28 mouse cellular contexts compared by ENCODE assay signal in the genomic region with DNA sequence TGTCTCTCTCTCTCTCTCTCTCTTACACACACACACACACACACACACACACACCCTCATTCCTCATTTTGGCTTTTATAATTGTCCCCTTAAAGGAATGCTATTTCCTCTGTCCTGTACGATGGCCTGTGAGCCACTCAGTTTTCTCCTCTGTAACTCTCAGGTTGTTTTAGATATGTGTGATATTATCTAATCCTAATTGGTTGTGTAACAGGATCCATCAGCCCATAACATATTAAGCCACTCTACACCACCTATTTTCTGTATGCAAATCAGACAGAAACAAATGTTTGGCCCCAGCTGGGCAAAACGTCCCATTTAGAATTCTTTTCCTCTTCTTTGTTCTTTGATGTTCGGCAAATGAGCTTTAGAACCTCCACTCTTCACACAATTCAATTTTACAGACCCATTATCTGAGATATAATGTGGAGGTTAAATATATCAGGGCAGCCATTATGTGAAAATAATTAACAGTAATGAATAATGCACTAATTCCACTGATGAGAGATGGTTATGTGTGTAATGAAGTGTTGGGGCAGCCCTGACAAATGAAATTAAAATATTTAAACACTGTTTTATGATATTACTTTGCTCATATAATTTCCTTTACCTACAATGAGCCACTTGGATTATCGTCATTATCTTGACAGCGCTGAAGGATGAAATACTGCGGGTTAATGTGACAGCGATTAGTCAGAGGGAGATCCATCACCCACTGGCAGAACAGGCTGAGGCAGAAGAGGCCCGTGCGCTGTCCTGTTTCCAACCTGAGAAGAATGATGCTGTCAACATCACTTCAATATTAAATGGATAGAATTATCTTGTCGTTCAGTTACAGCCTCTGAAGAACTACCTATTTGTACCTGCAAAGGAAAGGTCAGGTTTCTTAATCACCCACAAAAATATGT.
DNase-seq lines count a peak whose midpoint lies in the region; ATAC-seq lines count a peak whose summit lies in the region.
"Had no signal": no experiment of that assay in that cellular context is flagged by ENCODE, and none has a peak within 500 bp of the region (broad histone marks: within the 10 kb centered on the region; RNA-seq: fewer than 3 reads in every experiment).

No protein-coding gene starts in this region.

- peaks cover 5% of the 10 kb centered on the region for H3K4me1 ChIP-seq in forebrain, embryonic 13.5 days
- H3K4me1 ChIP-seq in forebrain, embryonic 10.5 days: peaks cover 4% of the 10 kb centered on the region; the same call in 1 of the 2 replicates
- no peaks in the 10 kb centered on the region for H3K4me1 ChIP-seq in midbrain, embryonic 14.5 days (ENCODE audit: control insufficient read depth, insufficient read depth, low read length)
- no peaks in the 10 kb centered on the region for H3K4me1 ChIP-seq in midbrain, embryonic 15.5 days
- H3K4me1 ChIP-seq in hindbrain, embryonic 14.5 days (replicated peaks; ENCODE audit: control insufficient read depth, insufficient read depth, low read length): 0 out of 2 replicates have a peak, but pooled peaks cover 7% of the 10 kb centered on the region
- no peaks in the 10 kb centered on the region for H3K4me1 ChIP-seq in heart, embryonic 11.5 days (ENCODE audit: control insufficient read depth, insufficient read depth, low read length)
- H3K4me1 ChIP-seq: embryonic facial prominence, embryonic 10.5 days; embryonic facial prominence, embryonic 15.5 days; heart, embryonic 10.5 days; limb, embryonic 15.5 days; liver, embryonic 15.5 days; midbrain, embryonic 12.5 days had no signal

- peaks cover 3% of the 10 kb centered on the region; the same call in 1 of the 2 replicates for H3K9me3 ChIP-seq in forebrain, embryonic 13.5 days (replicated peaks)
- no peaks in the 10 kb centered on the region for H3K9me3 ChIP-seq in forebrain, embryonic 10.5 days
- H3K9me3 ChIP-seq in midbrain, embryonic 14.5 days (ENCODE audit: control insufficient read depth, low read length): no peaks in the 10 kb centered on the region
- no peaks in the 10 kb centered on the region for H3K9me3 ChIP-seq in midbrain, embryonic 15.5 days
- no peaks in the 10 kb centered on the region for H3K9me3 ChIP-seq in hindbrain, embryonic 14.5 days (ENCODE audit: control insufficient read depth, low read length)
- no peaks in the 10 kb centered on the region for H3K9me3 ChIP-seq in heart, embryonic 11.5 days (replicated peaks; ENCODE audit: control insufficient read depth, low read length)
- H3K9me3 ChIP-seq: heart, embryonic 10.5 days; limb, embryonic 10.5 days; limb, embryonic 15.5 days; liver, embryonic 15.5 days; midbrain, embryonic 12.5 days had no signal

- H3K4me3 ChIP-seq in forebrain, embryonic 13.5 days: no peak overlapping the region
- no peak overlapping the region for H3K4me3 ChIP-seq in forebrain, embryonic 10.5 days
- H3K4me3 ChIP-seq in midbrain, embryonic 14.5 days (replicated peaks; ENCODE audit: low read depth, low read length): no peak overlapping the region
- no peak overlapping the region for H3K4me3 ChIP-seq in midbrain, embryonic 15.5 days
- no peak overlapping the region for H3K4me3 ChIP-seq in hindbrain, embryonic 14.5 days (replicated peaks; ENCODE audit: low read length)
- no peak overlapping the region for H3K4me3 ChIP-seq in heart, embryonic 11.5 days (ENCODE audit: low read depth, low read length)
- H3K4me3 ChIP-seq: embryonic facial prominence, embryonic 10.5 days; embryonic facial prominence, embryonic 15.5 days; heart, embryonic 10.5 days; limb, embryonic 10.5 days; limb, embryonic 15.5 days; liver, embryonic 15.5 days; midbrain, embryonic 12.5 days had no signal

- peak; percentile 50; the same call in 1 of the 2 replicates for ATAC-seq in forebrain, embryonic 13.5 days
- ATAC-seq in midbrain, embryonic 14.5 days (ENCODE audit: low FRiP score, low TSS enrichment): 0 out of 2 replicates have a peak, but pooled peaks have one; percentile 24
- no peak for ATAC-seq in midbrain, embryonic 15.5 days (replicated peaks)
- peak; percentile 69; the same call in 1 of the 2 replicates for ATAC-seq in hindbrain, embryonic 14.5 days (ENCODE audit: low FRiP score)
- no peak for ATAC-seq in heart, embryonic 11.5 days (replicated peaks; ENCODE audit: insufficient number of reproducible peaks, low FRiP score, low TSS enrichment)
- ATAC-seq: CD4-positive, CD25-positive, alpha-beta regulatory T cell, adult 4 months had no signal

- H3K27ac ChIP-seq in forebrain, embryonic 13.5 days: no peak overlapping the region
- H3K27ac ChIP-seq in forebrain, embryonic 10.5 days: no peak overlapping the region
- no peak overlapping the region for H3K27ac ChIP-seq in midbrain, embryonic 14.5 days (replicated peaks; ENCODE audit: low read depth, low read length)
- H3K27ac ChIP-seq in midbrain, embryonic 15.5 days: no peak overlapping the region
- H3K27ac ChIP-seq in hindbrain, embryonic 14.5 days: no peak overlapping the region
- no peak overlapping the region for H3K27ac ChIP-seq in heart, embryonic 11.5 days (ENCODE audit: low read depth, low read length)
- H3K27ac ChIP-seq: embryonic facial prominence, embryonic 10.5 days; embryonic facial prominence, embryonic 15.5 days; heart, embryonic 10.5 days; limb, embryonic 10.5 days; limb, embryonic 15.5 days; liver, embryonic 15.5 days; midbrain, embryonic 12.5 days had no signal

- H3K4me2 ChIP-seq in forebrain, embryonic 13.5 days: no peak overlapping the region
- H3K4me2 ChIP-seq in midbrain, embryonic 14.5 days (ENCODE audit: low read length): no peak overlapping the region
- no peak overlapping the region for H3K4me2 ChIP-seq in midbrain, embryonic 15.5 days
- no peak overlapping the region for H3K4me2 ChIP-seq in hindbrain, embryonic 14.5 days (replicated peaks)
- no peak overlapping the region for H3K4me2 ChIP-seq in heart, embryonic 11.5 days
- H3K4me2 ChIP-seq: embryonic facial prominence, embryonic 15.5 days; limb, embryonic 15.5 days; liver, embryonic 15.5 days; midbrain, embryonic 12.5 days had no signal

- H3K27me3 ChIP-seq in forebrain, embryonic 13.5 days: no peaks in the 10 kb centered on the region
- H3K27me3 ChIP-seq in forebrain, embryonic 10.5 days (ENCODE audit: poor library complexity, severe bottlenecking): no peaks in the 10 kb centered on the region
- no peaks in the 10 kb centered on the region for H3K27me3 ChIP-seq in midbrain, embryonic 14.5 days (ENCODE audit: control insufficient read depth, insufficient read depth, low read length)
- no peaks in the 10 kb centered on the region for H3K27me3 ChIP-seq in midbrain, embryonic 15.5 days (replicated peaks)
- no peaks in the 10 kb centered on the region for H3K27me3 ChIP-seq in hindbrain, embryonic 14.5 days (ENCODE audit: control insufficient read depth, insufficient read depth, low read length)
- H3K27me3 ChIP-seq in heart, embryonic 11.5 days (ENCODE audit: control insufficient read depth, insufficient read depth, low read length): no peaks in the 10 kb centered on the region
- H3K27me3 ChIP-seq: embryonic facial prominence, embryonic 15.5 days; limb, embryonic 15.5 days; liver, embryonic 15.5 days; midbrain, embryonic 12.5 days had no signal

- WGBS in forebrain, embryonic 13.5 days: 46% methylated on average over 10 of the region's 10 CpGs
- WGBS in forebrain, embryonic 10.5 days: 79% methylated on average over 10 of the region's 10 CpGs
- 67% methylated on average over 10 of the region's 10 CpGs for WGBS in midbrain, embryonic 14.5 days
- 54% methylated on average over 10 of the region's 10 CpGs for WGBS in midbrain, embryonic 15.5 days
- WGBS in hindbrain, embryonic 14.5 days: 36% methylated on average over 10 of the region's 10 CpGs
- WGBS in heart, embryonic 11.5 days (ENCODE audit: insufficient replicate concordance): 70% methylated on average over 10 of the region's 10 CpGs

- no peak overlapping the region for H3K9ac ChIP-seq in forebrain, embryonic 13.5 days
- H3K9ac ChIP-seq in midbrain, embryonic 14.5 days (replicated peaks; ENCODE audit: low read length): no peak overlapping the region
- no peak overlapping the region for H3K9ac ChIP-seq in midbrain, embryonic 15.5 days
- H3K9ac ChIP-seq in hindbrain, embryonic 14.5 days: no peak overlapping the region
- no peak overlapping the region for H3K9ac ChIP-seq in heart, embryonic 11.5 days (ENCODE audit: low read depth, low read length)
- H3K9ac ChIP-seq: embryonic facial prominence, embryonic 15.5 days; limb, embryonic 15.5 days; liver, embryonic 15.5 days; lung, embryonic 14.5 days; midbrain, embryonic 12.5 days had no signal

- DNase-seq in forebrain, embryonic 10.5 days (ENCODE audit: extremely low spot score, low spot score): no peak
- no peak for DNase-seq in midbrain, embryonic 14.5 days
- peak; percentile 2 for DNase-seq in brain, adult 2 months (ENCODE audit: low read depth, low spot score)
- DNase-seq in hindbrain, embryonic 14.5 days (ENCODE audit: low spot score): peak; percentile 39
- DNase-seq in heart, adult 9 months (ENCODE audit: low spot score in 2 of 2): no peak
- DNase-seq: adrenal gland, postnatal 14 days; cerebellum, adult 8-10 months; cerebellum, postnatal 25 days; gastrocnemius, postnatal 14 days; heart, postnatal 36 days; kidney, adult 11 months; kidney, postnatal 14 days; layer of hippocampus, adult 9-11 months; lung, postnatal 14 days; thymus, adult 2 months; thymus, postnatal 36 days had no signal

- H3K36me3 ChIP-seq in forebrain, embryonic 13.5 days (ENCODE audit: poor library complexity, severe bottlenecking): no peaks in the 10 kb centered on the region
- no peaks in the 10 kb centered on the region for H3K36me3 ChIP-seq in forebrain, embryonic 10.5 days (replicated peaks)
- H3K36me3 ChIP-seq in midbrain, embryonic 14.5 days (ENCODE audit: control insufficient read depth, insufficient read depth, low read length): no peaks in the 10 kb centered on the region
- H3K36me3 ChIP-seq in midbrain, embryonic 15.5 days (replicated peaks): no peaks in the 10 kb centered on the region
- H3K36me3 ChIP-seq in hindbrain, embryonic 14.5 days (replicated peaks; ENCODE audit: control insufficient read depth, insufficient read depth): no peaks in the 10 kb centered on the region
- no peaks in the 10 kb centered on the region for H3K36me3 ChIP-seq in heart, embryonic 11.5 days (ENCODE audit: control insufficient read depth, insufficient read depth, low read length)
- H3K36me3 ChIP-seq: embryonic facial prominence, embryonic 10.5 days; embryonic facial prominence, embryonic 15.5 days; heart, embryonic 10.5 days; limb, embryonic 10.5 days; limb, embryonic 15.5 days; liver, embryonic 15.5 days; midbrain, embryonic 12.5 days had no signal

Comparison
In these comparisons a context has a peak if more than half of its experiments do, and no peak if none do; other contexts are left out.
1. ATAC-seq: peak in forebrain, embryonic 13.5 days (single experiment), midbrain, embryonic 14.5 days (single experiment) and hindbrain, embryonic 14.5 days (single experiment); none in midbrain, embryonic 15.5 days (single experiment) and heart, embryonic 11.5 days (single experiment).
2. DNase-seq: peak in brain, adult 2 months (single experiment) and hindbrain, embryonic 14.5 days (single experiment); none in forebrain, embryonic 10.5 days (single experiment), midbrain, embryonic 14.5 days (single experiment) and heart, adult 9 months (0 of 2).